Mouse (Mus musculus): ENCODE measurements around the gene Cntrl.

The Cntrl gene

DNA sequence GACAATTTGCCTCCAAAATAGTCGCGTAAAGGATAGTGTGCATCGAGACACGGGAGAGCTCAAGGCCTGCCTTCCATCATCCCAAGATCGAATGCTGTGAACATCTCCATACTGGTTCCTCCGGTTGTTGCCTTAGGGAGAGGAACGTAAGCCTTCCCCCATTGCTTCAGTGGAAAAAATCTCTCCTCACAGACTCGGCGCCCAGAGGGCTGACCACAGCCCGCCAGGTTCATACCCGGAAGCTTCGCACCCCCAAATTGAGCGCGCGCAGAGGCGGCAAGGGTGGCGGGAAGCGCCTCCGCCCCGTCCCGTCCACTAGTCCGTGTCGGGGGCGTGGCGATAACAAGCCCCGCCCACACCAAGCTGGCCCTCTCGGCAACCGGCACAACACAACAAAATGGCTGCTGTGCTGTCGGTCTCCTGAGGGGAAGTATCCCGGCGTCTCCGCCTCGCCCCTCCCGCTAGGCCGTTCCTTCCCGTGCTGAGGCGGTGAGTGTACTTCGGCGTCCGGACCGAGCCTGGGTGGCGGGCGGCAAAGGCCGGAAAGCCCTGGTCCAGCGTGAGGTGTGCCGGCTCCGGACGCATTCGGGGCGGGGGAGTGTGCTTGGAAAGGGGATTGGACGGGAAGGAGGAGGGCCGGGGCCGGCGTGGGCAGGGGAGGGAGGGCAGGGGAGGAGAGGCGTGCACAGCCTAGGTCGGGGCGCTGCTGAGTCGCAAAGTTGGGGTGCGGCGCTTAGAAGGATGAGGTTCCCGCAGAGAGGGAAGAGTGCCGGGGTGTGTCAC lies at the start of gene Cntrl:
Gene Cntrl (plus strand): TSS at position 352 of the 783 bp plus-strand sequence.
- in situ Hi-C loops (cut with MboI, MseI), result loop anchor here (5.0 kb wide), 1 partner anchor 62 kb away; no protein-coding TSS in a partner anchor

DNA sequence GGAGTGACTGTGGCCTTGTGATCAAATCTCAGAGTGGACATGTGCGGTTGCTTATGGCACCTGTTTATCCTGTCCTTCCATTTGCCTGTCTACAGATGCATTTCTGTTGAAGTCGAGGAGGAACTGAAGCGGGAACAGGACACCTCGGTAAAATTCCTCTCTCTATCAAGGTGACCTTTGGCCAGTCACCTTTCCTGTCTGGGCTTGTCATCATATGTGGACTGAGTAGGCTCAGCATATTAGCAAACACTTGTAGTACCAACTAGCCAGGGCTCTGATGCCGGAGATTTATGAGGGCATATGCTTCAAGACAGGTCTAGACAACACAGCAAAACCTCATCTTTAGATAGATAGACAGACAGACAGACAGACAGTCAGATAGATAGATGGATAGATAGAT lies 49.0 kb upstream of the Cntrl start:
- in situ Hi-C loops (cut with MboI, MseI), result no loop called here

GRCm38 (mm10) chr2:35060897-35061296 lies 48.4 kb upstream of the Cntrl start:
- in situ Hi-C loops (cut with MboI, MseI), result no loop called here

DNA sequence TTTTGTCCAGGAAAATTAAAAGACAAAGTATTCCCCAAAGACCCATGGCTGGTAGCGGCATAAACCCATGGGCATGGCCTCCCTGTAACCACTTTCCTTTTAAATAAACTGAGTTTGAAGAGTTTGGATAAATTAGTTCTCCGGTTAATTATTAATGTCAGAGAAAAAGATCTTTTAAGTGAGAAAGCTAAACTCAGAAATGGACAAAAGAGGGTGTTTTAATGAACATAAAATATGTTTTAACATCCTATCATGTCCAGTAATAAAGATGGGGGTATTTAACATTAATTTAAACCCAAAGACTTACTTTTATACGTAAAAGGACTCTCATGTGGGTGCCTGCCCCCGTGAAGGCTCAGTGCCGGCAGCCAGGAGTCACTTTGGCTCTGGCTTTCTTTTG lies 48.0 kb upstream of the Cntrl start, which contains the start of gene Hc:
Gene Hc (minus strand): TSS at position 101 of the 400 bp plus-strand sequence.
- in situ Hi-C loops (cut with MboI, MseI), result no loop called here

DNA sequence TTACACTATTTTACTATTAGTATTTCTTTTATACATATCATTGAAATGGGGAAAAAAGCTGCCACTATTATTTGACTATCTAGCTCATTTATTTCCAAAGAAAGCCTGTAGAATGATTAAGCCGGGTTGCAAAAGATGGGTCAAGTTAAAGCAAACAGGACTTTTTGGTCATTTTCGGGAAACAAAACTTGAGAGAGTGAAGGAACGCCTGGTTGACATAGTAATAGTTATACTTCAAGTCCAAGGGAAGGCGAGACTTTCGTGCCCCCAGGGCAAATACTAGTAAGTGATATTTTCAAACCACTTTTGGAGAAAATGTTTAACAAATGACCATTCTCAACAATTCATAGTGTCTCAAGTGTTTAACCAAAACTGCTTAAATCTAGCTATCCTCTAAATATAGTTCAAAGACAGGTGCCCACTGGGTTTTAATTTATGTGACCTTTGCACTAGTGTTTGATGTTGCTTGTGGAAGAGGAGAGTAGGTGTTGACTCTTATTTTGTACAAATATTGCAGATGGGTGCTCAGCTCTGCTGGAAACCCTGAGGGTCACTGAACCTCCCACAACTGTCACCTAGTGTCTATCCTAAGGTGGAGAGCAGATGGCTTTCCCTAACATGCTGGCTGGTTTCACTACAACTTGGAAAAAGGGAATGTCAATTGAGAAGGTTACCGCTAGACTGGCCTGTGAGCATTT lies 45.8 kb upstream of the Cntrl start:
- in situ Hi-C loops (cut with MboI, MseI), result no loop called here

DNA sequence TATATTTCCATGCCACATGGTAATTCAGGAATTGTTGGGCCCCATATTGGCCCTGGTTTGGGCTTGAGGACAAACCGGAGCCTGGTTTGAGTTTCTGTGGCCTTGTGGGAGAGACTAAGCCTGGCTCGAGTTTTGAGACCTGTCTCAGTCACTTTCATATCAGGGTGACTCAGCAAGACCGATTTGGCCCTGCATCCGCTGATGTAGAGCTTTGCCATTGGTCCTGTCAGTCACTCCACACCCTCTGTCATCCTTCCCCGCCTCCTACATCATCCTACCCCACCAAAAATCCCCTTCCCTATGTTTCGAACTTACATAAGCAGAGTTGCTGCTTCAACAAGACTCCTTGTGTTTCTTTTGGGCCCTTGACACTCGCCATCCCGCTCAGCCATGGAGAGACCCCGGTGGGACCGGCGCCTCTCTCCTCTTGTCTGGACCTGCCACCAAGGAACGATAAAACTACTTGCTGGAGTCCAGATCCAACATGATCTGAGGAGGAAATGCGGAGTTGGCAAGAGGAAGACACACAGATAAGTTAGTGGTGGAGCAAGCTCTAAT lies 42.7 kb upstream of the Cntrl start:
- in situ Hi-C loops (cut with MboI, MseI), result no loop called here

- in situ Hi-C loops (cut with MboI, MseI), result no loop called here
These were observed 42.2 kb upstream of the Cntrl start for GRCm38 (mm10) chr2:35067117-35067516.

- in situ Hi-C loops (cut with MboI, MseI), result no loop called here
These were observed 40.2 kb upstream of the Cntrl start for GRCm38 (mm10) chr2:35069124-35069523.

GRCm38 (mm10) chr2:35070275-35070674 lies 39.0 kb upstream of the Cntrl start:
- in situ Hi-C loops (cut with MboI, MseI), result no loop called here

DNA sequence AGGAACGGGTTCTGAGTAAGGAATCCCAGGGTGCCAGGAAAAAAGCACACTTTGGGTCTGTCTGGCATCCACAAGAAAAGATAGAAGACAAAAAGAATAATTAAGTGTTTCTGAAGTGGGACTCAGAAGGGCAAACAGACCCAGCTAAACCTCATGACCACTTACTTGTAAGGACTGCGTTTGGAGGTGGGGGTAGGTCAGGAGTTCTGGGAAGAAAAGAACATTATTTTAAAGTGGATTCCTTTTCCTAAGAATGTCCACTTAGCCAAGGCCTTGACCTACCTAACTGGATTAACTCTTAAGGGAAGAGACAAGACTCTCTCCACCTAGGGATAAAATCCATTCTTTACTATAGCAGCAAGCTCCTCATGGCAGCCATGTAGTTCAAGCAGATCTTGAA lies 36.7 kb upstream of the Cntrl start:
- in situ Hi-C loops (cut with MboI, MseI), result no loop called here

DNA sequence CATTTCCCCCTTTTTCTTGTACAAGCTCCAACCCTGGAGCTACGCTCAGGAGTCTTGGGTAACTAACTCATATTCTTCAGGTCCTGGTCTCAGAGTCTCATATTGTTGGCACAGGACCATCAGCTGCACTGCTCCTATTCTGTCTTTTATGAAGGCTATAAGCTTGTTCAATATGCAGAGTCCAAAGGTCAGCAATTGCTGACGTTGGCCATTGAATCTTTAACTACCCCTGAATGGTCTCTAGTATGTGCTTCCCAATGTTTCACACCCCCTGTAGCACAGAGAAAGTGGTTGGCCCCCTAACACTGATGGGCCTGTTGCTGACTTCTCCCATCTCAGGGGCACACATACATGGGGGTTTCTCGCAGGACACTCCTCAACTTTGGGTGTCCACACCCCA lies 35.0 kb upstream of the Cntrl start:
- in situ Hi-C loops (cut with MboI, MseI), result no loop called here

GRCm38 (mm10) chr2:35079166-35079565 lies 30.1 kb upstream of the Cntrl start:
- in situ Hi-C loops (cut with MboI, MseI), result no loop called here

DNA sequence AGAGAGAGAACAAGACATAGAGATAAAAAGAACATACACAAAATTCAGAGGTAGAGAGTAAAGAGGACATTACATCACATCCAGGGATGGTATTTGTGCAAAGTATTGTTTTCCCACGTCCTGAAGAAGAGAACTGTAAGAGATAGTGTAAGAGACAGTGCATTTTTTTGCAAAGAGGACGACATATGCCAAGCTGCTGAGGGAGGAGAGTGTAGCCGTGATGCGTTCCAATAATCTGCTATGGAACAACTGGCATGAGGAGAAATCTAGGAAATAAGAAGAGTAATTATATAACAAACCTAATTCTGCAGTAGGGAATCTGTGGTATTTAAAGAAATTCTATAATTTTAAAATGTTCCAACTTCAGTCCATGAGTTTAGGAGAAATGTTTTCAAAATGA lies 21.9 kb upstream of the Cntrl start:
- in situ Hi-C loops (cut with MboI, MseI), result no loop called here

DNA sequence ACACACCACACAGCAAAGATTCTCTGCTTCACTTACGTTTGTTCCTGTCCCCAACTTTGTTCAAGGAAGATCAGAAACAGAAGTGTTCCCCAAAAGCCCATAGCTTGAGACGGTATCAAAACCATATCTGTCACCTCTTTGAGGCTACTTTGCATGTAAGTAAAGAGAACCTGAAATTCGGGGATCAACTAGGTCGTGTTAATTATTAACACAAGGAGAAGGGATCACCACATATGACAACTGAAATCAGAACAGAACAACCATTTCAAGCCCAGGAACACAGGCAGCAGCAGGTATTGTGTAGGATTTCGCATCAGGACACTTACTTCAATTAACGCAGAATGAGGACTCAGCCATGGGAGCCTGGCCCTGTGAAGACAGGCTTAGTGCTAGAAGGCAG lies 8.8 kb upstream of the Cntrl start:
- in situ Hi-C loops (cut with MboI, MseI), result no loop called here

GRCm38 (mm10) chr2:35101443-35101842 lies 7.8 kb upstream of the Cntrl start, which contains the start of gene AI182371:
Gene AI182371 (minus strand): TSS chr2:35101543.
- in situ Hi-C loops (cut with MboI, MseI), result no loop called here

DNA sequence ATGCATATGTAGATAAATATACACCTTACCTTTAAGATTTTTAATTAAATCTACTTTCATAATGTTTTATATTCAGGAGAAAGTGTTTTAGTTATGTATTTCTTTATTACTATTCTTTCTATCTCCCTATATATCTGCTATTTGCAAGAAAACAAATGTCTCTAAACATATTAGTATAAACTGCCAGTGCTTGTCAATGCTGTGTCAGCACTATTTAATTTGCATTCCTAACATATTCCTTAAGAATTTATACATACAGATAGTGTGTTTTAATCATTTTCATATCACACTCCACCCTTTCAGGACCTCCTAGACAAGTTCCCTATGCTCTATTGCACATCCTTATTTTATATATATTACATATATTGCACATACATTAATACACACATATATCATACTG lies 6.5 kb upstream of the Cntrl start:
- in situ Hi-C loops (cut with MboI, MseI), result no loop called here

DNA sequence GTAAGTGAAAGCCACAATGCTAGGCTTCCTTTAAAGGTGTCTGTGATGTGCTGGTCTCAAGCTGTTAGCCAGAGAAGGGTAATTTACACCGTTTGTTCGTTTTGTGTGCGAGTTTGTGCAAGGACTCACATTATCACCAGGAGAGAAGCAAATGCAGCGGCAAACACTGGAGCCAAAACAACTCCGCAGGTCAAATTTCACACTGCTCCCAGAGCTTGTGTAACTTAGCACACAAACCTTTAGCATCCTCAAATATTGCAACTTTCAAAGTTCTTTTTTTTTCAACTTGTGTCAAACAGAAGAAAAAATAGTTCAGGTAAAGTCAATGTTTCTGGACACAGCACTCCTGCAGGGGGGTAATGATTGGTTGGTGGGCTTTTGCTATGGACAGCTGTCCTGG lies 5.7 kb upstream of the Cntrl start:
- in situ Hi-C loops (cut with MboI, MseI), result no loop called here

DNA sequence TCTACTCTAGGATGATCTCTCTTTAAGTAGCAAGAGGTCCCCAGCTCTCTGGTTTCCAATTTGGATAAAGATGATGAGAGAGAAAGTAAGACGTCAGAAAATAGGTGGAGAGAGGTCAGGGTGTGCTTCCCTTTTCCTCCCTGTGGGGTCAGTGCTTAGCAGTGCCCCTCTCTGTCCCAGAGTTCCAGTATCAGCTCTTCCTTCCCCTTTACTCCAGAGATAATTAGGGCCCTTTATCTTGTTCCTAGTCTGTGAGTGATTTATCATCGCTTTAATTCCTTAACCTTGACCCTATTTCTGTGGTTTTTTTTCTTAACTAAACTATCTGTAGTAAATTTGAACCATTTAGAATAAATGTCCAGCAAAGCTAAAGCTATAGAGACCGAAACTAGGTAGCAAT lies 4.4 kb upstream of the Cntrl start:
- in situ Hi-C loops (cut with MboI, MseI), result loop anchor here (5.0 kb wide), 1 partner anchor 58 kb away; no protein-coding TSS in a partner anchor

DNA sequence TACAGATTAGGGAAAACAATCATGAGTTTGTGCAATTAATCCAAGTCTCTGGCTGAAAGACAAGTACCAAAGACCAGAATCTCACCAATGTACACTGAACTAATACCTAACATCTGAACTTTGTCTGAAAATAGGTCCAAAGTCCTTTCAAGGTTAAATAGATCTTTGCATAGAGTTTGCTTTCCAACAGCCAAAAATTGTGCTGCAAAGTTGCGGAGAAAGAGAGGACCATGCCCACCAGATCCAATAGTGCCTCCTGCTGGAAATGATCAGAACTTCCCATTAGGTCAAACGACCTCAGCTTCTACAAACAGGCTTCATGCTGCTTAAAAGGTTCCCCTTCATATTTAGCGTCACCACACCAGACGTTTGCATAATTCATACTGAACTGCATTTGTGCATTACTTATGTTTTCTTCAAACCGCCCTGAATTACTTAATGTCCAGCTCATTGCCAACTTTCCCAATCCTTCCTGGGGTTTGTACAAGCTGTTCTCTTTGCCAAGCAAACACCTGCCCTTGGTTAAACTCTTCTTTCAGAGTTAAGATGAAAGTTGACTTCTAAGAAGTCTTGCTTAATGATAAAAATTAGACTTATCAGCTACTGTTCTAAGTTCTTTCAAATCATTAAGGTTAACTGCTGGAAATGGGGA lies 1.2 kb upstream of the Cntrl start:
- in situ Hi-C loops (cut with MboI, MseI), result loop anchor here (5.0 kb wide), 1 partner anchor 61 kb away; no protein-coding TSS in a partner anchor

DNA sequence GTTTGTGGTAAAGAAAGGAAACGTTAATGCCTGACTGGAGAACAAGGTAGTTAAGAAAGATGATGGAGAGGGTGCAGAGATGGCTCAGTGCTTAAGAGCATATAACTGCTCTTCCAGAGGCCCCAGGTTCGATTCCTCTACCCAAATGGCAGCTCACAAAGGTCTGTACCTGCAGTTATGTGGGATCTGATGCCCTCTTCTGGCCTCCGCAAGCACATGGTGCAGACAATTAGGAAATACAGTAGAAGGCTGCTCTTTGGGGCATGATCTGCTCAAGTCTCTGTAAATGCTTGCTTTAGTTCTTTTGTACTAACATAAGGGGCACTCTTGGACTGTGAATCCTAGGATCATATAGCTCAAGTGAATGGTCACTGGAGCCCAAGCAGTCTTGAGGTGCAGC lies 580 bp upstream of the Cntrl start:
- in situ Hi-C loops (cut with MboI, MseI), result loop anchor here (5.0 kb wide), 1 partner anchor 61 kb away; no protein-coding TSS in a partner anchor

GRCm38 (mm10) chr2:35109924-35110304 lies 622 bp downstream of the Cntrl start:
- in situ Hi-C loops (cut with MboI, MseI), result loop anchor here (5.0 kb wide), 2 partner anchors 63 to 67 kb away; no protein-coding TSS in a partner anchor

GRCm38 (mm10) chr2:35110521-35110920 lies 1.2 kb downstream of the Cntrl start:
- in situ Hi-C loops (cut with MboI, MseI), result loop anchor here (5.0 kb wide), 1 partner anchor 67 kb away; no protein-coding TSS in a partner anchor

Measured in T-helper 1 cell (primary cell).